Mouse (Mus musculus): ENCODE measurements at regions not wholly inside any gene's neighbourhood (a gene's known extent, or its start where the extent isn't known, plus 50 kb on each side); places are given as distances from the start of the nearest gene placed in this dataset.

- no peak for TF ChIP-seq CTCF (IDR thresholded peaks at IDR 0.05; ENCODE audit: borderline replicate concordance, extremely low read depth, insufficient read depth, insufficient read length)
- TF ChIP-seq POLR2A (IDR thresholded peaks at IDR 0.05; ENCODE audit: borderline replicate concordance, extremely low read depth, insufficient read depth, insufficient read length, poor library complexity, severe bottlenecking): no peak
Observed at GRCm38 (mm10) chr1:177501288-177501687, 59.1 kb downstream of the Zbtb18 start.

Data from brain, embryonic 14.5 days (tissue).